Mouse (Mus musculus): ENCODE measurements around the gene Apba2. TPM values are rescaled to one million over a fixed set of nuclear protein-coding genes. Genes with fewer than 3 reads are reported as not detected.

Apba2 gene
- polyA plus RNA-seq, 1 experiment from 2014 or later, result 154 TPM

- Histone ChIP-seq H3K9ac (no peak overlapping the region), H3K4me2 (no peak overlapping the region), H3K36me3 (no peaks in the 10 kb centered on the region), H3K4me1 (replicated peaks) (peaks cover 5% of the 10 kb centered on the region), H3K4me3 (no peak overlapping the region), H3K9me3 (no peaks in the 10 kb centered on the region), H3K27me3 (no peaks in the 10 kb centered on the region), H3K27ac (no peak overlapping the region)
- 86% methylated on average over 6 of the region's 6 CpGs for WGBS
- ATAC-seq (ENCODE audit: low FRiP score), result no peak
These were observed 294.0 kb downstream of the Apba2 start for GRCm38 (mm10) chr7:64795554-64795953.

Other genes with a start within 250 kb of the Apba2 start
- gene Mtmr10, start 214.1 kb upstream of the Apba2 start, polyA plus RNA-seq (2015; fragmentation: Nextera tagmentation; extraction: Ambion mirVana), result 10.7 and 11.2 TPM in 2 replicates
- gene Fan1, start 127.6 kb upstream of the Apba2 start, polyA plus RNA-seq (2015; fragmentation: Nextera tagmentation; extraction: Ambion mirVana), result 7.8 and 9.1 TPM in 2 replicates
- gene Mphosph10, start 109.4 kb upstream of the Apba2 start, polyA plus RNA-seq (2015; fragmentation: Nextera tagmentation; extraction: Ambion mirVana), result 27.9 and 28.8 TPM in 2 replicates
- gene Mcee, start 109.1 kb upstream of the Apba2 start, polyA plus RNA-seq (2015; fragmentation: Nextera tagmentation; extraction: Ambion mirVana), result 41.8 and 53.3 TPM in 2 replicates